In genomic region chr6:25304844-25305504, GRCm38 (mm10) we compare ENCODE assay signal across 25 mouse cellular contexts.
DNase-seq lines count a peak whose midpoint lies in the region; ATAC-seq and TF ChIP-seq lines count a peak whose summit lies in the region.
"Had no signal": no experiment of that assay in that cellular context is flagged by ENCODE, and none has a peak within 500 bp of the region (broad histone marks: within the 10 kb centered on the region; RNA-seq: fewer than 3 reads in every experiment).

No protein-coding gene starts in this region.

- H3K9ac ChIP-seq in forebrain, embryonic 11.5 days (ENCODE audit: low read length), result no peak overlapping the region
- H3K9ac ChIP-seq in forebrain, postnatal 0 days, result no peak overlapping the region
- H3K9ac ChIP-seq in midbrain, embryonic 13.5 days (replicated peaks), result no peak overlapping the region
- no peak overlapping the region for H3K9ac ChIP-seq in midbrain, embryonic 11.5 days (ENCODE audit: low read length)
- H3K9ac ChIP-seq in forebrain, embryonic 14.5 days (ENCODE audit: low read length), result no peak overlapping the region
- H3K9ac ChIP-seq in neural tube, embryonic 13.5 days, result no peak overlapping the region
- H3K9ac ChIP-seq: heart, embryonic 12.5 days; limb, embryonic 13.5 days; lung, embryonic 15.5 days had no signal

- no peak for TF ChIP-seq CTCF in forebrain, postnatal 0 days (IDR thresholded peaks at IDR 0.05; ENCODE audit: low read depth)
- TF ChIP-seq CTCF in layer of hippocampus, adult 2 months (conservative IDR thresholded peaks at IDR 0.05), result no peak

- ATAC-seq in forebrain, embryonic 11.5 days (replicated peaks; ENCODE audit: low FRiP score), result 0 out of 2 replicates have a peak, but pooled peaks have one; percentile 39
- ATAC-seq in forebrain, postnatal 0 days, result no peak
- peak; percentile 50 for ATAC-seq in midbrain, embryonic 13.5 days
- no peak for ATAC-seq in midbrain, embryonic 11.5 days (ENCODE audit: low FRiP score)
- peak; percentile 92 for ATAC-seq in forebrain, embryonic 14.5 days
- peak; percentile 82; the same call in 1 of the 2 replicates for ATAC-seq in neural tube, embryonic 13.5 days (ENCODE audit: low read depth)
- no peak for ATAC-seq in monocyte, adult 5-6 weeks (replicated peaks; ENCODE audit: insufficient number of reproducible peaks, low FRiP score, low TSS enrichment, poor library complexity, severe bottlenecking)
- ATAC-seq: activated CD4-positive, CD25-positive, alpha-beta regulatory T cell, adult 4 months; inflammation-experienced regulatory T-cells, adult 6 months had no signal

- no peak overlapping the region for H3K4me3 ChIP-seq in forebrain, embryonic 11.5 days (ENCODE audit: low read depth, low read length)
- no peak overlapping the region for H3K4me3 ChIP-seq in forebrain, postnatal 0 days (ENCODE audit: low read depth, low read length)
- no peak overlapping the region for H3K4me3 ChIP-seq in midbrain, embryonic 13.5 days (replicated peaks)
- no peak overlapping the region for H3K4me3 ChIP-seq in midbrain, embryonic 11.5 days (ENCODE audit: low read depth, low read length)
- H3K4me3 ChIP-seq in forebrain, embryonic 14.5 days (ENCODE audit: low read depth, low read length), result no peak overlapping the region
- H3K4me3 ChIP-seq in neural tube, embryonic 13.5 days, result no peak overlapping the region
- no peak overlapping the region for H3K4me3 ChIP-seq in layer of hippocampus, adult 2 months
- H3K4me3 ChIP-seq: heart, adult 2 months; heart, embryonic 12.5 days; left cerebral cortex, adult 2 months; limb, embryonic 13.5 days; lung, embryonic 15.5 days had no signal

- H3K4me1 ChIP-seq in forebrain, embryonic 11.5 days (replicated peaks; ENCODE audit: control insufficient read depth, insufficient read depth, low read length), result no peaks in the 10 kb centered on the region
- no peaks in the 10 kb centered on the region for H3K4me1 ChIP-seq in forebrain, postnatal 0 days (ENCODE audit: insufficient read depth)
- no peaks in the 10 kb centered on the region for H3K4me1 ChIP-seq in midbrain, embryonic 13.5 days (replicated peaks)
- H3K4me1 ChIP-seq in midbrain, embryonic 11.5 days (ENCODE audit: control insufficient read depth, insufficient read depth, low read length), result no peaks in the 10 kb centered on the region
- H3K4me1 ChIP-seq in forebrain, embryonic 14.5 days (ENCODE audit: control insufficient read depth, insufficient read depth, low read length), result no peaks in the 10 kb centered on the region
- H3K4me1 ChIP-seq in neural tube, embryonic 13.5 days (replicated peaks), result no peaks in the 10 kb centered on the region
- H3K4me1 ChIP-seq: heart, embryonic 12.5 days; limb, embryonic 13.5 days; lung, embryonic 15.5 days had no signal

- H3K4me2 ChIP-seq in forebrain, embryonic 11.5 days (ENCODE audit: low read depth, low read length, severe bottlenecking), result no peak overlapping the region
- H3K4me2 ChIP-seq in forebrain, postnatal 0 days (ENCODE audit: low read depth), result no peak overlapping the region
- no peak overlapping the region for H3K4me2 ChIP-seq in midbrain, embryonic 13.5 days (replicated peaks)
- H3K4me2 ChIP-seq in midbrain, embryonic 11.5 days, result no peak overlapping the region
- H3K4me2 ChIP-seq in forebrain, embryonic 14.5 days (ENCODE audit: low read length), result no peak overlapping the region
- no peak overlapping the region for H3K4me2 ChIP-seq in neural tube, embryonic 13.5 days
- H3K4me2 ChIP-seq: heart, embryonic 12.5 days; limb, embryonic 13.5 days; liver, embryonic 11.5 days; lung, embryonic 15.5 days had no signal

- no peak overlapping the region for H3K27ac ChIP-seq in forebrain, embryonic 11.5 days (ENCODE audit: low read depth, low read length)
- no peak overlapping the region for H3K27ac ChIP-seq in forebrain, postnatal 0 days (ENCODE audit: low read depth, low read length)
- H3K27ac ChIP-seq in midbrain, embryonic 13.5 days, result no peak overlapping the region
- H3K27ac ChIP-seq in midbrain, embryonic 11.5 days (ENCODE audit: low read depth, low read length), result no peak overlapping the region
- H3K27ac ChIP-seq in forebrain, embryonic 14.5 days (ENCODE audit: low read depth, low read length), result no peak overlapping the region
- no peak overlapping the region for H3K27ac ChIP-seq in neural tube, embryonic 13.5 days (replicated peaks)
- no peak overlapping the region for H3K27ac ChIP-seq in layer of hippocampus, adult 2 months
- H3K27ac ChIP-seq: heart, adult 2 months; left cerebral cortex, adult 2 months; limb, embryonic 13.5 days; lung, embryonic 15.5 days had no signal

- no peaks in the 10 kb centered on the region for H3K9me3 ChIP-seq in forebrain, embryonic 11.5 days (ENCODE audit: control insufficient read depth, low read length)
- no peaks in the 10 kb centered on the region for H3K9me3 ChIP-seq in forebrain, postnatal 0 days (ENCODE audit: low read length)
- H3K9me3 ChIP-seq in midbrain, embryonic 13.5 days, result no peaks in the 10 kb centered on the region
- no peaks in the 10 kb centered on the region for H3K9me3 ChIP-seq in midbrain, embryonic 11.5 days (ENCODE audit: control insufficient read depth, low read length)
- H3K9me3 ChIP-seq in forebrain, embryonic 14.5 days (replicated peaks; ENCODE audit: control insufficient read depth, low read length), result no peaks in the 10 kb centered on the region
- H3K9me3 ChIP-seq in neural tube, embryonic 13.5 days, result no peaks in the 10 kb centered on the region
- H3K9me3 ChIP-seq: heart, embryonic 12.5 days; limb, embryonic 13.5 days; lung, embryonic 15.5 days had no signal

- no peak for DNase-seq in forebrain, embryonic 11.5 days (ENCODE audit: low spot score)
- DNase-seq in forebrain, postnatal 0 days, result no peak
- no peak for DNase-seq in midbrain, embryonic 11.5 days (ENCODE audit: low spot score, missing footprints)
- DNase-seq in forebrain, embryonic 14.5 days (ENCODE audit: low spot score), result peak; percentile 69
- no peak for DNase-seq in layer of hippocampus, adult 2 months (ENCODE audit: low spot score in 2 of 2)
- DNase-seq: adrenal gland, adult 2 months; cerebellum, adult 9-10 months; cerebellum, postnatal 36 days; heart, adult 2 months; heart, postnatal 4 days; kidney, adult 11 months; kidney, postnatal 25 days; retina, postnatal 1 day; right cerebral cortex, postnatal 14 days had no signal

- H3K36me3 ChIP-seq in forebrain, embryonic 11.5 days (ENCODE audit: control insufficient read depth, insufficient read depth, low read length), result no peaks in the 10 kb centered on the region
- no peaks in the 10 kb centered on the region for H3K36me3 ChIP-seq in forebrain, postnatal 0 days (ENCODE audit: insufficient read depth)
- H3K36me3 ChIP-seq in midbrain, embryonic 13.5 days, result no peaks in the 10 kb centered on the region
- no peaks in the 10 kb centered on the region for H3K36me3 ChIP-seq in midbrain, embryonic 11.5 days (ENCODE audit: control insufficient read depth, insufficient read depth, low read length)
- no peaks in the 10 kb centered on the region for H3K36me3 ChIP-seq in forebrain, embryonic 14.5 days (ENCODE audit: control insufficient read depth, insufficient read depth, low read length)
- H3K36me3 ChIP-seq in neural tube, embryonic 13.5 days, result no peaks in the 10 kb centered on the region
- H3K36me3 ChIP-seq: heart, embryonic 12.5 days; limb, embryonic 13.5 days; lung, embryonic 15.5 days had no signal

- H3K27me3 ChIP-seq in forebrain, embryonic 11.5 days (ENCODE audit: control insufficient read depth, insufficient read depth, low read length), result no peaks in the 10 kb centered on the region
- H3K27me3 ChIP-seq in forebrain, postnatal 0 days (ENCODE audit: insufficient read depth, low read length), result no peaks in the 10 kb centered on the region
- H3K27me3 ChIP-seq in midbrain, embryonic 13.5 days, result no peaks in the 10 kb centered on the region
- H3K27me3 ChIP-seq in midbrain, embryonic 11.5 days (ENCODE audit: control insufficient read depth, insufficient read depth, low read length), result no peaks in the 10 kb centered on the region
- no peaks in the 10 kb centered on the region for H3K27me3 ChIP-seq in forebrain, embryonic 14.5 days (replicated peaks; ENCODE audit: control insufficient read depth, insufficient read depth, low read length)
- no peaks in the 10 kb centered on the region for H3K27me3 ChIP-seq in neural tube, embryonic 13.5 days
- H3K27me3 ChIP-seq: CH12.LX; heart, embryonic 12.5 days; limb, embryonic 13.5 days; lung, embryonic 15.5 days had no signal

- WGBS in forebrain, embryonic 11.5 days, result 70% methylated on average over 4 of the region's 4 CpGs
- WGBS in forebrain, postnatal 0 days, result 49% methylated on average over 4 of the region's 4 CpGs
- WGBS in midbrain, embryonic 13.5 days, result 73% methylated on average over 4 of the region's 4 CpGs
- WGBS in midbrain, embryonic 11.5 days, result 89% methylated on average over 4 of the region's 4 CpGs
- whole genome bisulfite sequencing in forebrain, embryonic 14.5 days, result 56% methylated on average over 4 of the region's 4 CpGs
- WGBS in neural tube, embryonic 13.5 days, result 74% methylated on average over 4 of the region's 4 CpGs

Comparison
In these comparisons a context has a peak if more than half of its experiments do, and no peak if none do; other contexts are left out.
1. ATAC-seq: peak in forebrain, embryonic 11.5 days (single experiment), midbrain, embryonic 13.5 days (single experiment), forebrain, embryonic 14.5 days (single experiment) and neural tube, embryonic 13.5 days (single experiment); none in forebrain, postnatal 0 days (single experiment), midbrain, embryonic 11.5 days (single experiment) and monocyte, adult 5-6 weeks (single experiment).